Mouse (Mus musculus): ENCODE measurements around the gene Ube3a. TPM values are rescaled to one million over a fixed set of nuclear protein-coding genes. Genes with fewer than 3 reads are reported as not detected.

Ube3a gene
- polyA plus RNA-seq, 1 experiment from 2014 or later: 165 TPM

DNA sequence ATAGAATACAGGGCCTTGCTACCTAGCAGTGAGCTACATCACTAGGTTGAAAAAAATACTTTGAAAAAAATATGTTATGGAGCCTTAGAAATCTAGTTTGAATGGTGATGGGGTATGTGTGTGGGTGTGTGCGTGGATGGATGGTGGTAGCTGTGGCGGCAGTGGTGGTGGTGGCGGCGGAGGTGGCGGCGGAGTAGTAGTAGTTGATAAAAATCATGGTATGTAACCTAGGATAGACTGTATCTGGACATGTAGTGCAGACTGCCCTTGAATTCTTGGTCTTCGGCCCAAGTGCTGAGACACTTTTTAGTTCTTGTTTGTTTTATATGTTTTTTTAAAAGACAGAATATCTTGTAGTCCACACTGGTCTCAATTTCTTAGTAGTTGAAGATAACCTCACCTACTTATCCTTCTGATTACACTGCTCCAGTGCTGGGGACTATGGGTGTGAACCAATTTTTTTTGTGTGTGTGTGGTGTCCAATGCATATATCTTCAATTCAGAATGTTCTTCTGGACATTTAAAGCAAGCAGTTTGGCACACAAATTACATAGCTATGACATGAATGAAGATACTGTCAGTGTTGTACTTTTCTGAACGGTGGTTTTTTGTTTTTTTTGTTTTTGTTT, 6.3 kb downstream of the Ube3a start:
- 94% methylated on average over 8 of the region's 8 CpGs for WGBS
- no peak overlapping the region for H3K9ac ChIP-seq (replicated peaks; ENCODE audit: low read depth, low read length)
- no peak for ATAC-seq (ENCODE audit: low read depth)
- H3K27me3 ChIP-seq (ENCODE audit: control insufficient read depth, insufficient read depth, low read length): no peaks in the 10 kb centered on the region
- peaks cover 13% of the 10 kb centered on the region for H3K4me1 ChIP-seq (ENCODE audit: control insufficient read depth, insufficient read depth, low read length)
- H3K27ac ChIP-seq (ENCODE audit: low read depth, low read length): no peak overlapping the region
- no peak overlapping the region for H3K4me3 ChIP-seq (ENCODE audit: low read depth, low read length)
- H3K4me2 ChIP-seq (ENCODE audit: low read depth, low read length): no peak overlapping the region
- no peaks in the 10 kb centered on the region for H3K36me3 ChIP-seq (ENCODE audit: control insufficient read depth, insufficient read depth, low read length)
- no peaks in the 10 kb centered on the region for H3K9me3 ChIP-seq (ENCODE audit: control insufficient read depth, low read length)

- Histone ChIP-seq H3K9ac (replicated peaks; ENCODE audit: low read depth, low read length) (no peak overlapping the region), H3K27ac (ENCODE audit: low read depth, low read length) (no peak overlapping the region), H3K4me2 (ENCODE audit: low read depth, low read length) (no peak overlapping the region), H3K4me1 (ENCODE audit: control insufficient read depth, insufficient read depth, low read length) (no peaks in the 10 kb centered on the region), H3K4me3 (ENCODE audit: low read depth, low read length) (no peak overlapping the region), H3K27me3 (ENCODE audit: control insufficient read depth, insufficient read depth, low read length) (no peaks in the 10 kb centered on the region), H3K9me3 (ENCODE audit: control insufficient read depth, low read length) (no peaks in the 10 kb centered on the region), H3K36me3 (ENCODE audit: control insufficient read depth, insufficient read depth, low read length) (peaks cover 5% of the 10 kb centered on the region; the same call in 1 of the 2 replicates)
- 73% methylated on average over 3 of the region's 3 CpGs for WGBS
- ATAC-seq (ENCODE audit: low read depth): no peak
Measured at GRCm38 (mm10) chr7:59243257-59243656, 14.7 kb downstream of the Ube3a start.

- no peak for ATAC-seq (ENCODE audit: low read depth)
- Histone ChIP-seq H3K4me2 (ENCODE audit: low read depth, low read length) (no peak overlapping the region), H3K27ac (ENCODE audit: low read depth, low read length) (no peak overlapping the region), H3K4me3 (ENCODE audit: low read depth, low read length) (no peak overlapping the region), H3K9me3 (ENCODE audit: control insufficient read depth, low read length) (no peaks in the 10 kb centered on the region), H3K9ac (replicated peaks; ENCODE audit: low read depth, low read length) (no peak overlapping the region), H3K27me3 (ENCODE audit: control insufficient read depth, insufficient read depth, low read length) (no peaks in the 10 kb centered on the region), H3K4me1 (ENCODE audit: control insufficient read depth, insufficient read depth, low read length) (no peaks in the 10 kb centered on the region), H3K36me3 (ENCODE audit: control insufficient read depth, insufficient read depth, low read length) (peaks cover 5% of the 10 kb centered on the region; the same call in 1 of the 2 replicates)
- WGBS: 97% methylated on average over 2 of the region's 2 CpGs
Measured at GRCm38 (mm10) chr7:59245541-59245940, 17.0 kb downstream of the Ube3a start.

DNA sequence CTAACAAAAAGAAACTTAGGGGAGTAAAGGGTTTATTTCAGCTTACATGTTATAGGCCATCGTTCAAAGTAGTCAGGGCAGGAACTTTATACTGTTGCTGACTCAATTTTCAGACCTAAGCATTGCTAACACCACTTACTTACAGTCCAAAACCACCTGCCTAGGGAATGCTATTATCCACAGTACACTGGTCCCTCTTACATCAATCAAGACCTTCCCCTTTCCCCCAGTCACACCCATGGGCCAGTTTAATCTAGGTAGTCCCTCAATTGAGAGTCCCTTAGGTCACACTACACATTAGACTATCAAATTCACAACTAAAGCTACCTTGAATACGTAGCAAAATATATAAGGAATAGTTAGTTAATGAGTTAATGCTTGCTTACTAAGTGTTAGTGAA, 24.8 kb downstream of the Ube3a start:
- Histone ChIP-seq H3K9me3 (ENCODE audit: control insufficient read depth, low read length) (0 out of 2 replicates have a peak, but pooled peaks cover 3% of the 10 kb centered on the region), H3K27ac (ENCODE audit: low read depth, low read length) (no peak overlapping the region), H3K4me3 (ENCODE audit: low read depth, low read length) (no peak overlapping the region), H3K4me2 (ENCODE audit: low read depth, low read length) (no peak overlapping the region), H3K4me1 (ENCODE audit: control insufficient read depth, insufficient read depth, low read length) (no peaks in the 10 kb centered on the region), H3K9ac (replicated peaks; ENCODE audit: low read depth, low read length) (no peak overlapping the region), H3K27me3 (ENCODE audit: control insufficient read depth, insufficient read depth, low read length) (no peaks in the 10 kb centered on the region), H3K36me3 (ENCODE audit: control insufficient read depth, insufficient read depth, low read length) (no peaks in the 10 kb centered on the region)
- WGBS: 96% methylated on average over 2 of the region's 2 CpGs
- no peak for ATAC-seq (ENCODE audit: low read depth)

- 83% methylated on average over 1 of the region's 1 CpGs for WGBS
- H3K4me2 ChIP-seq (ENCODE audit: low read depth, low read length): no peak overlapping the region
- H3K9ac ChIP-seq (replicated peaks; ENCODE audit: low read depth, low read length): no peak overlapping the region
- no peak overlapping the region for H3K27ac ChIP-seq (ENCODE audit: low read depth, low read length)
- no peak for ATAC-seq (ENCODE audit: low read depth)
- no peaks in the 10 kb centered on the region for H3K9me3 ChIP-seq (ENCODE audit: control insufficient read depth, low read length)
- no peaks in the 10 kb centered on the region for H3K27me3 ChIP-seq (ENCODE audit: control insufficient read depth, insufficient read depth, low read length)
- H3K36me3 ChIP-seq (ENCODE audit: control insufficient read depth, insufficient read depth, low read length): no peaks in the 10 kb centered on the region
- H3K4me1 ChIP-seq (ENCODE audit: control insufficient read depth, insufficient read depth, low read length): no peaks in the 10 kb centered on the region
- H3K4me3 ChIP-seq (ENCODE audit: low read depth, low read length): no peak overlapping the region
Measured at GRCm38 (mm10) chr7:59265538-59265937, 37.0 kb downstream of the Ube3a start.

DNA sequence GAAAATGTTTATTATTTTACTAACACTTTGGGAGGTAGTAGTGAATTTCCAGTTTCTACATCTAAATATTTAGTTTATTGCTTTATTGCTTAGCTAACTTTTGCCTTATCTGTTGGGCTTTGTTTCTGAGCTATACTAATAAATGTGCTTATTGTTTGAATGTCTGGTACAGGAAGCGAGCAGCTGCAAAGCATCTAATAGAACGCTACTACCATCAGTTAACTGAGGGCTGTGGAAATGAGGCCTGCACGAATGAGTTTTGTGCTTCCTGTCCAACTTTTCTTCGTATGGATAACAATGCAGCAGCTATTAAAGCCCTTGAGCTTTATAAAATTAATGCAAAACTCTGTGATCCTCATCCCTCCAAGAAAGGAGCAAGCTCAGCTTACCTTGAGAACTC, 43.2 kb downstream of the Ube3a start:
- Histone ChIP-seq H3K9me3 (ENCODE audit: control insufficient read depth, low read length) (no peaks in the 10 kb centered on the region), H3K4me1 (ENCODE audit: control insufficient read depth, insufficient read depth, low read length) (no peaks in the 10 kb centered on the region), H3K27me3 (ENCODE audit: control insufficient read depth, insufficient read depth, low read length) (no peaks in the 10 kb centered on the region), H3K36me3 (ENCODE audit: control insufficient read depth, insufficient read depth, low read length) (peaks cover 10% of the 10 kb centered on the region), H3K4me2 (ENCODE audit: low read depth, low read length) (no peak overlapping the region), H3K27ac (ENCODE audit: low read depth, low read length) (no peak overlapping the region), H3K9ac (replicated peaks; ENCODE audit: low read depth, low read length) (no peak overlapping the region), H3K4me3 (ENCODE audit: low read depth, low read length) (no peak overlapping the region)
- ATAC-seq (ENCODE audit: low read depth): no peak
- WGBS: 79% methylated on average over 4 of the region's 4 CpGs

DNA sequence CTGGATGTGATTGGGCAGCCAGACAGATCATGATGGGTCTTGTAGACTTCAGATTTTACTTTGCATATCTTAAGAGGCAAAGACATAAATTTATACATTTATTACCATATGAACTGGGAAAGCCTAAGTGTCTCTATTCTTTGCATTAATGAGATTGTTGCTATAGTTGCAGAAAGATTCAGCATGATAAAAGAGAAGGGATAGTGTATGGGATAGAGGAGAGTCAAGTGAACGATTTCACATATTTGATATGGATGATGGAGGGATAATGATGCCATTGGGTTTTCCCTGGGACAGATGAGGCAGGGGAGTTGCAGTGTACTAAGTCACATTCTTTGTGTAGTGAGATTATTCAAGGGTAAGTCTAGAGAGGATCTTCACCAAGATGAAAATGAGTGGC, 84.0 kb downstream of the Ube3a start:
- H3K4me2 ChIP-seq (ENCODE audit: low read depth, low read length): no peak overlapping the region
- no peak overlapping the region for H3K9ac ChIP-seq (replicated peaks; ENCODE audit: low read depth, low read length)
- H3K4me3 ChIP-seq (ENCODE audit: low read depth, low read length): no peak overlapping the region
- no peaks in the 10 kb centered on the region for H3K9me3 ChIP-seq (ENCODE audit: control insufficient read depth, low read length)
- H3K36me3 ChIP-seq (ENCODE audit: control insufficient read depth, insufficient read depth, low read length): peaks cover 5% of the 10 kb centered on the region; the same call in 1 of the 2 replicates
- no peak overlapping the region for H3K27ac ChIP-seq (ENCODE audit: low read depth, low read length)
- H3K4me1 ChIP-seq (ENCODE audit: control insufficient read depth, insufficient read depth, low read length): no peaks in the 10 kb centered on the region
- ATAC-seq (ENCODE audit: low read depth): no peak
- no peaks in the 10 kb centered on the region for H3K27me3 ChIP-seq (ENCODE audit: control insufficient read depth, insufficient read depth, low read length)
- 81% methylated on average over 1 of the region's 1 CpGs for WGBS

DNA sequence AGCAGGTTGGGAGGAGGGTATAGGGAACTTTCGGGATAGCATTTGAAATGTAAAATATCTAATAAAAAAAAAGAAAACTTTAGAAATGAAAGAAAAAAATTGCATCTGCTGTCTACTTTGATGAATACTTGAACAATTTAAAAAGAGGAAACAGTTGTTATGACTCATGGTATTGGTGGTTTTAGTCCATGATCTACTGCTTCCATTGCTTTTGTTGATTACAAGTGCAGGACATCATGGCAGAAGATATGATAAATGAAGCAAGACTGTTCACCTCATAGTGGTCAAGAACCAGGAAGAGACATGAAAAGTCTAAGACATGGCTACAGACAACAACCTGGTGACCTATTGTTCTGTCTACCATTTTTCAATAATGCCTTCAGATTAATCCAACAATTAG, 94.2 kb downstream of the Ube3a start:
- Histone ChIP-seq H3K27ac (ENCODE audit: low read depth, low read length) (no peak overlapping the region), H3K4me1 (ENCODE audit: control insufficient read depth, insufficient read depth, low read length) (no peaks in the 10 kb centered on the region), H3K36me3 (ENCODE audit: control insufficient read depth, insufficient read depth, low read length) (no peaks in the 10 kb centered on the region), H3K27me3 (ENCODE audit: control insufficient read depth, insufficient read depth, low read length) (no peaks in the 10 kb centered on the region), H3K9me3 (ENCODE audit: control insufficient read depth, low read length) (no peaks in the 10 kb centered on the region), H3K4me2 (ENCODE audit: low read depth, low read length) (no peak overlapping the region), H3K4me3 (ENCODE audit: low read depth, low read length) (no peak overlapping the region), H3K9ac (replicated peaks; ENCODE audit: low read depth, low read length) (no peak overlapping the region)
- 93% methylated on average over 1 of the region's 1 CpGs for WGBS
- ATAC-seq (ENCODE audit: low read depth): no peak

Data from neural tube, embryonic 14.5 days (tissue).